Mouse (Mus musculus): ENCODE results near the gene Rbmy. TPM values are rescaled to one million over a fixed set of nuclear protein-coding genes. Genes with fewer than 3 reads are reported as not detected.

Gene Rbmy
- not detected in 2 replicates for polyA plus RNA-seq (2015; fragmentation: Nextera tagmentation; extraction: Ambion mirVana)

GRCm38 (mm10) chrY:2830380-2830779 is at the start of gene Rbmy, which contains the start of gene Gm10256:
Rbmy (plus strand) TSS chrY:2830680.
Gm10256 (plus strand) TSS chrY:2830699.

DNA sequence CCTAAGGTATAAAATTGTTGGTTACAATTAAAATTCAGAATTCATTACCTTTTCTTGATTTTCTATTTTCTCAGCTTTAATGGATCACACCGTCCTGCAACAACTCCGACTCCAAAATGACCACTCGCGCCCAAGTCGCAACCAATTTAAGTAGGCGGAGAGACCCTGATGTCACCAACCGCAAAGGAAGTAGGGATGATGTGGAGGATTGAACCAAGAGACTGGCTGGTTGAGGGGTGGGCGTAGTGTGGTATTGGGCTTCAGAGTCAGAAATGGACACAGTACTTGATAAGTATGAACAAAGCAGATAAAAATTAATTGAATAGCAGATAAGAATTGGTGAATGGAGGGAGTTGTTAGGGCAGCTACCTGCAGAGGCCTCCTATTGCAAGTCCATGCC is 34.4 kb upstream of the Rbmy start, which contains the start of gene Gm4064:
Gene Gm4064, minus strand, starts transcription at position 101 of the 400 bp plus-strand sequence.

Other genes starting within 250 kb of the Rbmy start
- not detected in 2 replicates for gene H2al2c, start 231.6 kb upstream of the Rbmy start, polyA plus RNA-seq (2015; fragmentation: Nextera tagmentation; extraction: Ambion mirVana)
- not detected in 2 replicates for gene Sry, start 167.0 kb upstream of the Rbmy start, polyA plus RNA-seq (2015; fragmentation: Nextera tagmentation; extraction: Ambion mirVana)
- not detected in 2 replicates for gene H2al2b, start 110.0 kb upstream of the Rbmy start, polyA plus RNA-seq (2015; fragmentation: Nextera tagmentation; extraction: Ambion mirVana)
- gene Gm4064, start 34.5 kb upstream of the Rbmy start, polyA plus RNA-seq (2015; fragmentation: Nextera tagmentation; extraction: Ambion mirVana): not detected in 2 replicates
- gene Gm10256, start within 50 bp of the Rbmy start, polyA plus RNA-seq (2015; fragmentation: Nextera tagmentation; extraction: Ambion mirVana): not detected in 2 replicates
- gene Gm10352, start 70.3 kb downstream of the Rbmy start, polyA plus RNA-seq (2015; fragmentation: Nextera tagmentation; extraction: Ambion mirVana): 0.41 TPM in 1 of 2 replicates, not detected in the other
- not detected in 2 replicates for gene Gm29289, start 101.9 kb downstream of the Rbmy start, polyA plus RNA-seq (2015; fragmentation: Nextera tagmentation; extraction: Ambion mirVana)

Measured in neural tube, postnatal 0 days (tissue).